Mouse (Mus musculus) liver, embryonic 14.5 days (tissue): ENCODE results near the gene Abca9. TPM values are rescaled to one million over a fixed set of nuclear protein-coding genes. Genes with fewer than 3 reads are reported as not detected.

ENCODE experiments used
- ATAC-seq: fragments of 200-750 bp; cut with Nextera tagmentation; 2 replicates; pipeline ENCODE4 v1.8.0; 2017; ENCODE audit warnings: moderate number of reproducible peaks, mild to moderate bottlenecking, moderate library complexity; ENCODE audit not compliant: insufficient read depth
- DNase-seq, 3 experiments: peaks; one replicate each; pipeline ENCODE4 v3.0.0-alpha.2; 2012 to 2013; ENCODE audit warnings: low read depth in 3 of 3, low spot score in 3 of 3
- H3K27ac ChIP-seq: fragments of 300-500 bp; sonication (generic); 2 replicates; pipeline ENCODE4 v1.5.1; 2014; ENCODE audit warnings: moderate library complexity, mild to moderate bottlenecking, control low read depth, inconsistent platforms
- H3K27me3 ChIP-seq: fragments of 300-500 bp; sonication (generic); 2 replicates; pipeline ENCODE4 v1.6.1; 2014; ENCODE audit warnings: mild to moderate bottlenecking, low read length, moderate library complexity; ENCODE audit not compliant: control insufficient read depth, insufficient read depth
- H3K36me3 ChIP-seq: fragments of 300-500 bp; sonication (generic); replicated peaks from 2 replicates; pipeline ENCODE4 v1.6.1; 2014; ENCODE audit warnings: low read depth; ENCODE audit not compliant: control insufficient read depth, insufficient read depth
- H3K4me1 ChIP-seq, 2 experiments: fragments of 200-500 bp in 1 of 2; fragments of 300-500 bp in 1 of 2; sonication (generic) in 1 of 2; replicated peaks; 2 replicates each; pipeline ENCODE4 v1.6.1; 2012 to 2014; ENCODE audit warnings: antibody characterized with exemption in 1 of 2, inconsistent platforms in 1 of 2, low read length in 1 of 2; ENCODE audit not compliant: control insufficient read depth in 2 of 2, insufficient read depth in 2 of 2
- H3K4me2 ChIP-seq: fragments of 300-500 bp; sonication (generic); 2 replicates; pipeline ENCODE4 v1.6.1; 2014; ENCODE audit warnings: low read depth, mild to moderate bottlenecking, control low read depth, moderate library complexity
- H3K4me3 ChIP-seq, 2 experiments: fragments of 200-500 bp in 1 of 2; fragments of 300-500 bp in 1 of 2; sonication (generic) in 1 of 2; 2 replicates each; pipeline ENCODE4 v1.5.1; 2012 to 2014; ENCODE audit warnings: low read depth in 2 of 2, low read length in 2 of 2, mild to moderate bottlenecking in 2 of 2, control low read depth in 1 of 2, inconsistent platforms in 1 of 2, moderate library complexity in 1 of 2; ENCODE audit not compliant: insufficient read depth in 1 of 2
- H3K9ac ChIP-seq: fragments of 300-500 bp; sonication (generic); replicated peaks from 2 replicates; pipeline ENCODE4 v1.6.1; 2014; ENCODE audit warnings: mild to moderate bottlenecking, control low read depth, moderate library complexity
- H3K9me3 ChIP-seq: fragments of 300-500 bp; sonication (generic); 2 replicates; pipeline ENCODE4 v1.6.1; 2016; ENCODE audit warnings: low read length, mixed read lengths; ENCODE audit not compliant: control insufficient read depth
- CTCF ChIP-seq: IDR thresholded peaks from 2 replicates; pipeline ENCODE4 v1.5.1; 2016; ENCODE audit warnings: antibody characterized with exemption, low read depth, control low read depth
- EP300 ChIP-seq: IDR thresholded peaks from 2 replicates; pipeline ENCODE4 v1.6.1; 2016; ENCODE audit warnings: antibody characterized with exemption, low read depth
- WGBS: fragments of 180-500 bp; shearing (Covaris S2); extraction: QIAGEN DNeasy Blood & Tissue Kit; methylation state at CpG from one replicate; pipeline ENCODE4 v1.1.7; 2014; ENCODE audit not compliant: insufficient replicate concordance; 5-methylcytosine and 5-hydroxymethylcytosine counted together
- polyA plus RNA-seq, 2 experiments: library from polyadenylated mRNA; depleted of rRNA in 1 of 2; stranded (reverse) in 1 of 2; unstranded in 1 of 2; fragments of >200 nt; fragmentation: Nextera tagmentation in 1 of 2; extraction: Ambion mirVana in 1 of 2; gene quantifications; 2 replicates each; pipeline versions ENCODE4 v1.2.1 to v1.2.3; 2012 to 2014

Abca9 gene
- polyA plus RNA-seq, 2 experiments = 0.40 to 0.74 TPM

DNA sequence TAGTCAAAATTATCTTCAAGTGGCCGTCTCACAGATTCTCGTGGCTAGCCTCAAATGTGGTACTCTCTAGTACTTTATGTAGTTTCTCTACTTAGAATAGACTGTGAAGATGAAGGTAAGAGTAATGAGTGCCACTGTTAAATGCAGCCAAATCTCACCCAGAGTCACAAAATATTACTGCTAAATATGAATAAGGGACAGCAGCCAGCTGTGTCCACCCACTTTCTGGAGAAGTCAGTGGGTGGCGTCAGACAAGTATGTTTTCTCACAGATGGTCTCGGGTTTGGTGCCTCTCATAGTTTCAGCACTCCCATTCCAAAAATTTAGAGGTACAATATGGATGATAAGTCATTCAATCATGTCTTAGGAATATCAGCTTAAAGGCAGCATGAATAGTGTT, 27.3 kb upstream of the Abca9 start:
- Histone ChIP-seq H3K36me3 (no peaks in the 10 kb centered on the region), H3K27ac (no peak overlapping the region), H3K4me1 (no peaks in the 10 kb centered on the region; a peak in 1 of 4 replicates), H3K27me3 (no peaks in the 10 kb centered on the region), H3K9ac (no peak overlapping the region), H3K9me3 (no peaks in the 10 kb centered on the region), H3K4me3 (no peak overlapping the region), H3K4me2 (no peak overlapping the region)
- DNase-seq (no peak), ATAC-seq (no peak)
- TF ChIP-seq CTCF (no peak), EP300 (no peak)
- 51% methylated on average over 4 of the region's 4 CpGs for WGBS

- Histone ChIP-seq H3K27me3 (no peaks in the 10 kb centered on the region), H3K4me3 (no peak overlapping the region), H3K36me3 (no peaks in the 10 kb centered on the region), H3K4me2 (no peak overlapping the region), H3K4me1 (no peaks in the 10 kb centered on the region), H3K9me3 (no peaks in the 10 kb centered on the region), H3K9ac (no peak overlapping the region), H3K27ac (no peak overlapping the region)
- 81% methylated on average over 3 of the region's 3 CpGs for WGBS
- TF ChIP-seq EP300 (no peak), CTCF (no peak)
- ATAC-seq (no peak), DNase-seq (no peak)
These were observed 3.2 kb upstream of the Abca9 start for GRCm38 (mm10) chr11:110171212-110171611.

DNA sequence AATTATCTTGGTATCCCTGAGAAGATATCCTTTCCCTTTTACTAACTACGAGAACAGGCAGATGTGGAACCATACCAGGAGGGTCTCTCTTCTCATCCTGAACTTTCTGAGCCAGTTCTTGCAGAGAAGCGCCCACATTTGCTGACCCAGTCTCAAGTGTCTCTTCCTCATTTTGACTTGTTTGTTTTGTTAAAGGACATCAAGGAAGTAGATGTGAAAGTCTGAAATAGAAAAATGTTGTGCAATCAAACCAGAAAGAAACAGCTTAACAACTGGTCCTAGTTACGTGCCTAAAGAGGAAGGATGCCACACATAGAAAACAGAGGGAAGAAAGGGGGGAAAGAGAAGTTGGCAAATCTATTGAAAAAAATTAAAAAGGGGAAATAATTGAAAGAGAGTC, 2.2 kb downstream of the Abca9 start:
- DNase-seq (peak in 1 of 3 experiments; percentile 32), ATAC-seq (0 out of 2 replicates have a peak, but pooled peaks have one; percentile 50)
- WGBS = 13% methylated on average over 3 of the region's 3 CpGs
- Histone ChIP-seq H3K27me3 (no peaks in the 10 kb centered on the region), H3K4me3 (no peak overlapping the region), H3K36me3 (no peaks in the 10 kb centered on the region), H3K27ac (no peak overlapping the region), H3K4me1 (no peaks in the 10 kb centered on the region), H3K9ac (no peak overlapping the region), H3K4me2 (no peak overlapping the region), H3K9me3 (no peaks in the 10 kb centered on the region)
- TF ChIP-seq CTCF (no peak), EP300 (no peak)

GRCm38 (mm10) chr11:110165409-110165808, 2.6 kb downstream of the Abca9 start:
- Histone ChIP-seq H3K4me3 (no peak overlapping the region), H3K9ac (no peak overlapping the region), H3K4me2 (no peak overlapping the region), H3K4me1 (no peaks in the 10 kb centered on the region), H3K36me3 (no peaks in the 10 kb centered on the region), H3K27me3 (no peaks in the 10 kb centered on the region), H3K27ac (no peak overlapping the region), H3K9me3 (no peaks in the 10 kb centered on the region)
- no peak for DNase-seq
- no peak for ATAC-seq
- TF ChIP-seq CTCF (no peak), EP300 (no peak)

- H3K36me3 ChIP-seq = no peaks in the 10 kb centered on the region
- no peak overlapping the region for H3K27ac ChIP-seq
- ATAC-seq (no peak), DNase-seq (no peak)
- no peak for TF ChIP-seq CTCF
- TF ChIP-seq EP300 = no peak
- no peaks in the 10 kb centered on the region for H3K9me3 ChIP-seq
- no peak overlapping the region for H3K4me3 ChIP-seq
- H3K4me2 ChIP-seq = no peak overlapping the region
- 53% methylated on average over 6 of the region's 6 CpGs for whole genome bisulfite sequencing
- no peaks in the 10 kb centered on the region for H3K4me1 ChIP-seq
- no peak overlapping the region for H3K9ac ChIP-seq
- H3K27me3 ChIP-seq = no peaks in the 10 kb centered on the region
These were observed 10.9 kb downstream of the Abca9 start for GRCm38 (mm10) chr11:110157059-110157458.
